Mouse (Mus musculus): ENCODE results near the gene Repin1.

- TF ChIP-seq POLR2A (IDR thresholded peaks at IDR 0.05; ENCODE audit: extremely low read depth, insufficient read depth, low read length): no peak
- TF ChIP-seq CTCF (IDR thresholded peaks at IDR 0.05; ENCODE audit: low read depth, low read length): no peak
Observed at GRCm38 (mm10) chr6:48613464-48613863, 19.8 kb downstream of the Repin1 start.
